Mouse (Mus musculus) activated CD4-positive, CD25-positive, alpha-beta regulatory T cell (primary cell): Measurements from ENCODE around the gene Rpl29. TPM values are rescaled to one million over a fixed set of nuclear protein-coding genes. Genes with fewer than 3 reads are reported as not detected.

Experiments used
- polyA plus RNA-seq, 2 experiments: library from polyadenylated mRNA; unstranded; fragments of 100-300 nt; shearing (Covaris generic); gene quantifications; one replicate each; pipeline ENCODE4 v1.2.1; 2017

The Rpl29 gene
- polyA plus RNA-seq: 100 to 1,000 TPM; 570 to 948 TPM

GRCm38 (mm10) chr9:106429221-106430014, at the start of gene Rpl29:
Rpl29 (plus strand) TSS chr9:106429454.

DNA sequence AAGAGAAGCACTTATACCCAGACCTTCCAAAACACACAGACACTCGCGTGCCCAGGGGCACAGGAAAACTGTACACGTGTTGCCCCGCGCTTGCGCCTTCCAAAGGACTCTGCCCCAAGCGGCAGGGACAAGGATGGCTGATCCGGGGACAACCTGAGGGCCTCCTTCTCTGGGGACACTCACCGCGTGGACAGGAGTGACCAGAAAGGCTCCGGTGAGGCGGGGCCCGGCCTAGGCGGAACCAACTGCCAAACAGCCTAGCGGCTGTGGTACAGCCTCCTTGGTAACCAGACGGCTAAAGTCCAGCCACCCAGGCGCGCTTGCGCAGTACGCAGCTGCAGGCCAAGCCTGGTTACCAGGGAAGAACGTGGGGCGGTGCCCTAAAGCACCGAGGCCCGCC, 18.1 kb downstream of the Rpl29 start, which contains the start of the genes Abhd14b and Abhd14a:
TSS of gene Abhd14b (plus strand) at position 112 of the 400 bp plus-strand sequence.
TSS of gene Abhd14a (minus strand) at position 331 of the 400 bp plus-strand sequence.

GRCm38 (mm10) chr9:106453271-106454070, 24.2 kb downstream of the Rpl29 start, which contains the start of gene Pcbp4:
Pcbp4 (plus strand) TSS chr9:106453291.

GRCm38 (mm10) chr9:106465571-106466200, 36.4 kb downstream of the Rpl29 start, which contains the start of gene Gpr62:
Gpr62 (minus strand) TSS chr9:106465938.

DNA sequence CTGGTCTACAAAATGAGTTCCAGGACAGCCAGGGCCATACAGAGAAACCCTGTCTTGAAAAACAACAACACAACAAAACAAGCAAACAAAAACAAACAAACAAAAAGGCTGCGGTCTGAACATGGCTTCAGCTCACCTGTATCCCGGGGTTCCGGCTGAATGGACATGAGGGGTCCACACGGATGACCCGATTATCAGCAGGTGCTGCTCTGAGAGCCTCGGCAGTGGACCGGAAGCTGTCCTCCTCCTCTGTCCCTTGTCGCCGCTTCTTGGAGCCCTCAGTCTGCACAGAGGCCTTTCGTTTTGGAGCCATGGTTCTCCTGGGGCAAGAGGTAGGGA, 46.4 kb downstream of the Rpl29 start, which contains the start of gene Rrp9:
TSS of gene Rrp9 (plus strand) at position 301 of the 339 bp plus-strand sequence.

DNA sequence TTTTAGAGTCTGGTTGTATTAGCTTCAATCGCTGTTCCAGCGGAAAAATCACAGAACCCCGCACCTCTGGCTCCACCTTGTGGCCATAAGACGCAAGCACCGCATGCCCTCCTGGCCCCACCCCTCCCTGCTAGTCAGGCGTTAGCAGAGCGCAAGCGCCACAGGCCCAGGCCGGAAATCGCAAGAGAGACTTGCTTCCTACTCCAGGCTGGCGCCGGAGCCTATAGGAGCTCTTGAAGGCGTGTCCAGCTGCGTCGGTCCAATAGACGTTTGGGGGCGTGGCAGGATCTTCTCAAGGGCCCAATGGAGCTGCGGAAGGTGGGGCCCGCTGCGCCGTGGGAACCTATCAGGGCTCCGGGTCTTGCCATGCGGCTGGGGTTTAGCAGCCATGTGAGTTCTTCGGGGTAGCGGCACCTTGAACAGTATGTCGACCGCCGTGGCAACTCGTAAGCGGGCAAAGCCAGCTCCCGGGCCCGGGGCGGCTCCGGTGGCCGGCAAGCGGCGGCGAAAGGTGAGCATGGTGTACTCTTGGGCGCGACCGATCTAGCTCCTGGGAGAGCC, 47.8 kb downstream of the Rpl29 start, which contains the start of gene Parp3:
TSS of gene Parp3 (minus strand) at position 26 of the 561 bp plus-strand sequence.

Other genes starting within 250 kb of the Rpl29 start
- 100 to 1,000 TPM in 1 of 2 experiments, 10 to 100 TPM in 1; 60.9 to 115 TPM for gene Ppm1m, start 229.7 kb upstream of the Rpl29 start, polyA plus RNA-seq
- gene Twf2, start 226.3 kb upstream of the Rpl29 start, polyA plus RNA-seq: 100 to 1,000 TPM; 264 to 286 TPM
- not detected for gene Tlr9, start 206.9 kb upstream of the Rpl29 start, polyA plus RNA-seq
- gene Alas1, start 180.8 kb upstream of the Rpl29 start, polyA plus RNA-seq: 10 to 100 TPM; 31.6 to 40.0 TPM
- 1 to 10 TPM; 7.3 to 9.9 TPM for gene Poc1a, start 148.4 kb upstream of the Rpl29 start, polyA plus RNA-seq
- gene Dusp7, start 60.8 kb upstream of the Rpl29 start, polyA plus RNA-seq: 10 to 100 TPM; 48.0 to 62.3 TPM
- 10 to 100 TPM; 10.1 to 16.3 TPM for gene Acy1, start 8.9 kb downstream of the Rpl29 start, polyA plus RNA-seq
- 1 to 10 TPM; 4.6 to 5.4 TPM for gene Abhd14b, start 18.0 kb downstream of the Rpl29 start, polyA plus RNA-seq
- 10 to 100 TPM in 1 of 2 experiments, 1 to 10 TPM in 1; 7.4 to 14.2 TPM for gene Abhd14a, start 18.2 kb downstream of the Rpl29 start, polyA plus RNA-seq
- 10 to 100 TPM; 13.7 to 15.9 TPM for gene Pcbp4, start 23.8 kb downstream of the Rpl29 start, polyA plus RNA-seq
- gene Gpr62, start 36.5 kb downstream of the Rpl29 start, polyA plus RNA-seq: under 1 TPM; 0.11 to 0.39 TPM
- 10 to 100 TPM; 46.5 to 70.2 TPM for gene Rrp9, start 46.5 kb downstream of the Rpl29 start, polyA plus RNA-seq
- gene Parp3, start 47.5 kb downstream of the Rpl29 start, polyA plus RNA-seq: 10 to 100 TPM; 51.2 to 60.8 TPM
- gene Iqcf1, start 70.5 kb downstream of the Rpl29 start, polyA plus RNA-seq: under 1 TPM in 1 of 2 experiments, not detected in 1; 0.34 TPM
- not detected for gene Iqcf5, start 85.1 kb downstream of the Rpl29 start, polyA plus RNA-seq
- under 1 TPM in 1 of 2 experiments, not detected in 1; 0.82 TPM for gene Iqcf3, start 132.2 kb downstream of the Rpl29 start, polyA plus RNA-seq
- gene Iqcf4, start 141.5 kb downstream of the Rpl29 start, polyA plus RNA-seq: not detected
- not detected for gene Iqcf6, start 197.1 kb downstream of the Rpl29 start, polyA plus RNA-seq
- under 1 TPM in 1 of 2 experiments, not detected in 1; 0.09 TPM for gene Grm2, start 226.6 kb downstream of the Rpl29 start, polyA plus RNA-seq